Mouse (Mus musculus): ENCODE measurements around the gene Arl1. TPM values are rescaled to one million over a fixed set of nuclear protein-coding genes. Genes with fewer than 3 reads are reported as not detected.
"Not testable (repeated sequence)": the region's sequence is repeated elsewhere in the genome, so short reads cannot be mapped to it uniquely, and the experiment has no call there.

The Arl1 gene
- polyA plus RNA-seq, 1 experiment from 2014 or later = 141 TPM

- H3K36me3 ChIP-seq (ENCODE audit: control insufficient read depth, insufficient read depth, low read length) = peaks cover 17% of the 10 kb centered on the region
- 94% methylated on average over 8 of the region's 8 CpGs for WGBS (ENCODE audit: insufficient replicate concordance)
- not testable (repeated sequence) for H3K9me3 ChIP-seq (replicated peaks; ENCODE audit: control insufficient read depth, low read length); H3K27ac ChIP-seq (ENCODE audit: low read depth, low read length); H3K4me3 ChIP-seq (ENCODE audit: low read depth, low read length); H3K4me2 ChIP-seq; H3K27me3 ChIP-seq (ENCODE audit: control insufficient read depth, insufficient read depth, low read length); H3K4me1 ChIP-seq (ENCODE audit: control insufficient read depth, insufficient read depth, low read length); ATAC-seq (replicated peaks; ENCODE audit: insufficient number of reproducible peaks, low FRiP score, low TSS enrichment); H3K9ac ChIP-seq (ENCODE audit: low read depth, low read length)
Measured at GRCm38 (mm10) chr10:88739074-88739473, 8.4 kb downstream of the Arl1 start.

DNA sequence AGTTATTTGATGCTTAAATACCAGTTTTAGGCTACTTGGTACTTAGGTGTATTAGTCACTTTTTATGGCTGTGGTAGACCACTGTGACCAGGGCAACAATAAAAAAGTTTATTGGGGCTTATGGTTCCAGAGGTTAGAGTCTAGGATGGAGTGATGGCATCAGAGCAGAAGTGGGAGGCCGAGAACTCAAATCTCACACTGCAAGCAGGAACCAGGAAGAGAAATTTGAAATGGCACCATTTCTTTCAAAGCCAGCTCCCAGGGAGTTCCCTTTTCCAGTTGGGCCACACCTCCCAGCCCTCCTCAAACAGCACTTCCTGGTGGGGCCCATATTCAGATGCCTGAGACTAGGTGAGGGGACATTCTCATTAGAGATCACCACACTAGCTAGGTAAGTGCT, 9.2 kb downstream of the Arl1 start:
- H3K4me2 ChIP-seq = no peak overlapping the region
- no peak overlapping the region for H3K4me3 ChIP-seq (ENCODE audit: low read depth, low read length)
- no peaks in the 10 kb centered on the region for H3K4me1 ChIP-seq (ENCODE audit: control insufficient read depth, insufficient read depth, low read length)
- H3K9ac ChIP-seq (ENCODE audit: low read depth, low read length) = no peak overlapping the region
- no peaks in the 10 kb centered on the region for H3K27me3 ChIP-seq (ENCODE audit: control insufficient read depth, insufficient read depth, low read length)
- ATAC-seq (replicated peaks; ENCODE audit: insufficient number of reproducible peaks, low FRiP score, low TSS enrichment) = no peak
- 95% methylated on average over 1 of the region's 1 CpGs for WGBS (ENCODE audit: insufficient replicate concordance)
- H3K27ac ChIP-seq (ENCODE audit: low read depth, low read length) = no peak overlapping the region
- H3K36me3 ChIP-seq (ENCODE audit: control insufficient read depth, insufficient read depth, low read length) = peaks cover 20% of the 10 kb centered on the region
- H3K9me3 ChIP-seq (replicated peaks; ENCODE audit: control insufficient read depth, low read length) = no peaks in the 10 kb centered on the region

GRCm38 (mm10) chr10:88740781-88741180, 10.1 kb downstream of the Arl1 start:
- H3K27ac ChIP-seq (ENCODE audit: low read depth, low read length) = no peak overlapping the region
- no peak overlapping the region for H3K9ac ChIP-seq (ENCODE audit: low read depth, low read length)
- H3K9me3 ChIP-seq (replicated peaks; ENCODE audit: control insufficient read depth, low read length) = no peaks in the 10 kb centered on the region
- peaks cover 21% of the 10 kb centered on the region for H3K36me3 ChIP-seq (ENCODE audit: control insufficient read depth, insufficient read depth, low read length)
- no peaks in the 10 kb centered on the region for H3K27me3 ChIP-seq (ENCODE audit: control insufficient read depth, insufficient read depth, low read length)
- 86% methylated on average over 5 of the region's 5 CpGs for WGBS (ENCODE audit: insufficient replicate concordance)
- H3K4me3 ChIP-seq (ENCODE audit: low read depth, low read length) = no peak overlapping the region
- H3K4me1 ChIP-seq (ENCODE audit: control insufficient read depth, insufficient read depth, low read length) = no peaks in the 10 kb centered on the region
- no peak for ATAC-seq (replicated peaks; ENCODE audit: insufficient number of reproducible peaks, low FRiP score, low TSS enrichment)
- H3K4me2 ChIP-seq = no peak overlapping the region

GRCm38 (mm10) chr10:88741426-88741825, 10.8 kb downstream of the Arl1 start:
- Histone ChIP-seq H3K27me3 (ENCODE audit: control insufficient read depth, insufficient read depth, low read length) (no peaks in the 10 kb centered on the region), H3K4me1 (ENCODE audit: control insufficient read depth, insufficient read depth, low read length) (no peaks in the 10 kb centered on the region), H3K4me2 (no peak overlapping the region), H3K36me3 (ENCODE audit: control insufficient read depth, insufficient read depth, low read length) (peaks cover 21% of the 10 kb centered on the region), H3K9ac (ENCODE audit: low read depth, low read length) (no peak overlapping the region), H3K9me3 (replicated peaks; ENCODE audit: control insufficient read depth, low read length) (no peaks in the 10 kb centered on the region), H3K4me3 (ENCODE audit: low read depth, low read length) (no peak overlapping the region), H3K27ac (ENCODE audit: low read depth, low read length) (no peak overlapping the region)
- ATAC-seq (replicated peaks; ENCODE audit: insufficient number of reproducible peaks, low FRiP score, low TSS enrichment) = no peak
- WGBS (ENCODE audit: insufficient replicate concordance) = 82% methylated on average over 2 of the region's 2 CpGs

DNA sequence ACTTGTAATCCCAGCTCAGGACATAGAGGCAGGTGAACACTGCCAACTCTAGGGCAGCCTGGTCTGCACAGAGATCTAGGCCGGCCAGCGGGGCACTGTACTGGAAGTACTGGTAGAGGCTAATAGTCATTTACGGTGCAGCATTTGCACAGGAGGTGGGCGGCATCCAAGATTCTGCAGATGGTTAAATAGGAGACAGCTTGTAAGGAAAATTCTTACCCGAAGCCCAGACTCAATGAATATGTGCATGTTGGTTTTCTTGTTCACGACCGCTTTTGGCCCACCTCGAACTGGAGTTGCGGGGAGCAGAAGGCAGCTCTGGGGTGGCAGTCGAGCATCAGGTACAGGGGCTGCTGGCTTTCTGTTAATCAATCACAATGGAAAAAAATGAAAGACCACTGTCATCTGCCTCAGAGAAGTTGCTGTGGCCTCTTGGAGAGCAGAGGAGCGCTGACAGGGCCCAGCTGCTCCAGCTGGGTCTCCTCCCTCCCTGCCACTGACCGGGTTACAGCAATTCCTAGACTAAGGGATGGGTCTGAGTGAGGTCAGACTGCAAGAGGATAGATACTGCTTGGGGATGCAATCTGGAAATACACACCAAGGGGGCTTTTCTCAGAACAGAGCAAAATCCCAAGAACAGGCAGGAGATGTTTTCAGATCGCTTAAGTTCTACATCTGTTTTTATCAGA, 31.0 kb downstream of the Arl1 start:
- Histone ChIP-seq H3K9ac (ENCODE audit: low read depth, low read length) (no peak overlapping the region), H3K4me3 (ENCODE audit: low read depth, low read length) (no peak overlapping the region), H3K4me1 (ENCODE audit: control insufficient read depth, insufficient read depth, low read length) (no peaks in the 10 kb centered on the region), H3K9me3 (replicated peaks; ENCODE audit: control insufficient read depth, low read length) (no peaks in the 10 kb centered on the region), H3K27me3 (ENCODE audit: control insufficient read depth, insufficient read depth, low read length) (no peaks in the 10 kb centered on the region), H3K36me3 (ENCODE audit: control insufficient read depth, insufficient read depth, low read length) (peaks cover 21% of the 10 kb centered on the region), H3K27ac (ENCODE audit: low read depth, low read length) (no peak overlapping the region), H3K4me2 (no peak overlapping the region)
- no peak for ATAC-seq (replicated peaks; ENCODE audit: insufficient number of reproducible peaks, low FRiP score, low TSS enrichment)
- WGBS (ENCODE audit: insufficient replicate concordance) = 89% methylated on average over 13 of the region's 13 CpGs

DNA sequence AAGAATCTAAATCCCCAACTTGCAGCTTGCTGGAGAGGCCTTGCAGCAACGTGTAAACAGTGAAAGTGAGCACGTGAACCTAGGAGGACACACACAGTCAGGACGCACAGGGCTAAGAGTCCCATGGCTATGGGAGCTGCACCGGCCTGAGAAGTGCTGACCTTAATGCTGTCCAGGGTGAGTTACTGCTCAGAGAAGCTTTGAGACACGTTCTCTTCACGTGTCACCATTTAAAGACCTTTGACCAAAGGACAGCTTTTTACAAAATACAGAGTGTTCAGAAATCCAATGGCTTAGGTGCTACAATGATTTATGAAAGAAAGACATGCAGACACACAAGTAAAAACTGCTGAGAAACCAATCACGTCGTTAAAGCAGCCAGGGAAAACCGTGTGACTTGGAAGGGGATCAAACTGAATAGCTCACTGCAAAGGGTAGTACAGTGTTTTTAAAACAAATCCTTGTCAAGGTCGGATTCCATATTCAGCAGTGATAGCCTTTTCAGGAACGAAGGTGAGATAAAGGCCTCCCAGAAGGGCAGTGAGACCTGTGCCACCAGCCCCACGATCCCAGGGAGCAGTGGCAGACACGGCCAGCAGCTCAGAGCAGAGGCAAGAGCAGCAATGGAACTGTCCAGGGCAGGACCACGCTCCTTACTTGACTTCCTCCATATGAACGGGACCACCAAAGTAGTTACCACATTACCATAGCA, 34.9 kb downstream of the Arl1 start:
- Histone ChIP-seq H3K27me3 (ENCODE audit: control insufficient read depth, insufficient read depth, low read length) (no peaks in the 10 kb centered on the region), H3K36me3 (ENCODE audit: control insufficient read depth, insufficient read depth, low read length) (peaks cover 29% of the 10 kb centered on the region; the same call in 1 of the 2 replicates), H3K4me3 (ENCODE audit: low read depth, low read length) (no peak overlapping the region), H3K9ac (ENCODE audit: low read depth, low read length) (no peak overlapping the region), H3K4me1 (ENCODE audit: control insufficient read depth, insufficient read depth, low read length) (no peaks in the 10 kb centered on the region), H3K27ac (ENCODE audit: low read depth, low read length) (no peak overlapping the region), H3K9me3 (replicated peaks; ENCODE audit: control insufficient read depth, low read length) (no peaks in the 10 kb centered on the region), H3K4me2 (no peak overlapping the region)
- ATAC-seq (replicated peaks; ENCODE audit: insufficient number of reproducible peaks, low FRiP score, low TSS enrichment) = no peak
- 82% methylated on average over 15 of the region's 15 CpGs for WGBS (ENCODE audit: insufficient replicate concordance)

GRCm38 (mm10) chr10:88768961-88769360, 38.3 kb downstream of the Arl1 start:
- no peaks in the 10 kb centered on the region for H3K9me3 ChIP-seq (replicated peaks; ENCODE audit: control insufficient read depth, low read length)
- H3K4me1 ChIP-seq (ENCODE audit: control insufficient read depth, insufficient read depth, low read length) = no peaks in the 10 kb centered on the region
- 85% methylated on average over 5 of the region's 5 CpGs for WGBS (ENCODE audit: insufficient replicate concordance)
- H3K36me3 ChIP-seq (ENCODE audit: control insufficient read depth, insufficient read depth, low read length) = peaks cover 18% of the 10 kb centered on the region; the same call in 1 of the 2 replicates
- no peak overlapping the region for H3K4me2 ChIP-seq
- ATAC-seq (replicated peaks; ENCODE audit: insufficient number of reproducible peaks, low FRiP score, low TSS enrichment) = no peak
- no peak overlapping the region for H3K4me3 ChIP-seq (ENCODE audit: low read depth, low read length)
- H3K27ac ChIP-seq (ENCODE audit: low read depth, low read length) = no peak overlapping the region
- H3K27me3 ChIP-seq (ENCODE audit: control insufficient read depth, insufficient read depth, low read length) = no peaks in the 10 kb centered on the region
- H3K9ac ChIP-seq (ENCODE audit: low read depth, low read length) = no peak overlapping the region

DNA sequence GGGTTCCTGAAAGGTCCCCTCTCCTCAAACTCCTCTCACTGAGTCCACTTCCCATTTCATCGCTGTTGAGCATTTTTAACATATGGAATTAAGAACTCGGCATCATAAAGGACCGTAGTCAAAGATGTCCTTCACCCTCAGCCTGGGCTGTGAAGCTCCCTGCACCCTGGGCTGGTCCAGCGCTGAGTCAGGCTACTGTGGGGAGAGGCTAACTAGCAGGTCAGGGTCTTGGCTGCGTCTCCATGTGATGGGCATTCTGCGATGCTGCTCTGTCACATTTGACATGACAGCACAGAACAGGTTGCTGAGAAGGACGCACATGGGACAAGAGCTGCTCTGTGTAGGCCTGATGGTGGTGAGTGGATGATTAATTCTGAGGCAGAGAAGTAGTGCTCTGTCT, 39.0 kb downstream of the Arl1 start:
- WGBS (ENCODE audit: insufficient replicate concordance) = 89% methylated on average over 7 of the region's 7 CpGs
- no peak overlapping the region for H3K4me3 ChIP-seq (ENCODE audit: low read depth, low read length)
- H3K27me3 ChIP-seq (ENCODE audit: control insufficient read depth, insufficient read depth, low read length) = no peaks in the 10 kb centered on the region
- ATAC-seq (replicated peaks; ENCODE audit: insufficient number of reproducible peaks, low FRiP score, low TSS enrichment) = no peak
- H3K27ac ChIP-seq (ENCODE audit: low read depth, low read length) = no peak overlapping the region
- H3K9me3 ChIP-seq (replicated peaks; ENCODE audit: control insufficient read depth, low read length) = no peaks in the 10 kb centered on the region
- H3K4me1 ChIP-seq (ENCODE audit: control insufficient read depth, insufficient read depth, low read length) = no peaks in the 10 kb centered on the region
- H3K9ac ChIP-seq (ENCODE audit: low read depth, low read length) = no peak overlapping the region
- H3K36me3 ChIP-seq (ENCODE audit: control insufficient read depth, insufficient read depth, low read length) = peaks cover 18% of the 10 kb centered on the region; the same call in 1 of the 2 replicates
- no peak overlapping the region for H3K4me2 ChIP-seq

- not testable (repeated sequence) for H3K4me3 ChIP-seq (ENCODE audit: low read depth, low read length); H3K9me3 ChIP-seq (replicated peaks; ENCODE audit: control insufficient read depth, low read length); ATAC-seq (replicated peaks; ENCODE audit: insufficient number of reproducible peaks, low FRiP score, low TSS enrichment); H3K27me3 ChIP-seq (ENCODE audit: control insufficient read depth, insufficient read depth, low read length); H3K27ac ChIP-seq (ENCODE audit: low read depth, low read length); H3K9ac ChIP-seq (ENCODE audit: low read depth, low read length); H3K4me1 ChIP-seq (ENCODE audit: control insufficient read depth, insufficient read depth, low read length); H3K4me2 ChIP-seq
- WGBS (ENCODE audit: insufficient replicate concordance) = 90% methylated on average over 5 of the region's 5 CpGs
- peaks cover 13% of the 10 kb centered on the region; the same call in 1 of the 2 replicates for H3K36me3 ChIP-seq (ENCODE audit: control insufficient read depth, insufficient read depth, low read length)
Measured at GRCm38 (mm10) chr10:88772965-88773364, 42.3 kb downstream of the Arl1 start.

Data from heart, embryonic 11.5 days (tissue).